Mouse (Mus musculus) hindbrain, embryonic 13.5 days (tissue): Measurements from ENCODE around the gene Gm20696. TPM values are rescaled to one million over a fixed set of nuclear protein-coding genes. Genes with fewer than 3 reads are reported as not detected.

Source experiments
- ATAC-seq: fragments of 200-750 bp; cut with Nextera tagmentation; 2 replicates; pipeline ENCODE4 v1.8.0; 2017; ENCODE audit warnings: moderate TSS enrichment; ENCODE audit not compliant: low FRiP score
- H3K27ac ChIP-seq: fragments of 300-500 bp; sonication (generic); 2 replicates; pipeline ENCODE4 v1.5.1; 2015; ENCODE audit warnings: inconsistent platforms, mild to moderate bottlenecking, moderate library complexity
- H3K27me3 ChIP-seq: fragments of 300-500 bp; sonication (generic); 2 replicates; pipeline ENCODE4 v1.6.1; 2015; ENCODE audit warnings: mild to moderate bottlenecking, inconsistent platforms
- H3K36me3 ChIP-seq: fragments of 300-500 bp; sonication (generic); 2 replicates; pipeline ENCODE4 v1.6.1; 2015; ENCODE audit warnings: mild to moderate bottlenecking, inconsistent platforms
- H3K4me1 ChIP-seq: fragments of 300-500 bp; sonication (generic); replicated peaks from 2 replicates; pipeline ENCODE4 v1.6.1; 2015; ENCODE audit warnings: inconsistent platforms
- H3K4me2 ChIP-seq: fragments of 300-500 bp; sonication (generic); 2 replicates; pipeline ENCODE4 v1.6.1; 2015; ENCODE audit warnings: inconsistent platforms, mild to moderate bottlenecking, moderate library complexity
- H3K4me3 ChIP-seq: fragments of 300-500 bp; sonication (generic); 2 replicates; pipeline ENCODE4 v1.5.1; 2015; ENCODE audit warnings: mild to moderate bottlenecking, inconsistent platforms
- H3K9ac ChIP-seq: fragments of 300-500 bp; sonication (generic); 2 replicates; pipeline ENCODE4 v1.6.1; 2015; ENCODE audit warnings: mild to moderate bottlenecking, inconsistent platforms
- H3K9me3 ChIP-seq: fragments of 300-500 bp; sonication (generic); 2 replicates; pipeline ENCODE4 v1.6.1; 2016; ENCODE audit warnings: inconsistent platforms
- WGBS: fragments of 180-500 bp; shearing (Covaris S2); methylation state at CpG from one replicate; pipeline ENCODE4 v1.1.7; 2015; 5-methylcytosine and 5-hydroxymethylcytosine counted together
- polyA plus RNA-seq: library from polyadenylated mRNA; unstranded; fragments of >200 nt; fragmentation: Nextera tagmentation; extraction: Ambion mirVana; gene quantifications from 2 replicates; pipeline ENCODE4 v1.2.1, GENCODE M21; 2015

Gene Gm20696
- polyA plus RNA-seq, 1 experiment from 2014 or later = 2.7 TPM

- Histone ChIP-seq H3K27me3 (no peaks in the 10 kb centered on the region), H3K27ac (peak overlapping the region; percentile 100), H3K9ac (peak overlapping the region; percentile 95), H3K36me3 (no peaks in the 10 kb centered on the region), H3K4me1 (peaks cover 30% of the 10 kb centered on the region), H3K9me3 (no peaks in the 10 kb centered on the region), H3K4me3 (peak overlapping the region; percentile 70), H3K4me2 (peak overlapping the region; percentile 99)
- under 1% methylated on average over 64 of the region's 64 CpGs for WGBS
- peak; percentile 52 for ATAC-seq
Observed at GRCm38 (mm10) chr6:99521641-99522358, 144.8 kb downstream of the Gm20696 start.

- Histone ChIP-seq H3K36me3 (no peaks in the 10 kb centered on the region), H3K4me1 (peaks cover 27% of the 10 kb centered on the region), H3K4me2 (peak overlapping the region; percentile 99), H3K9ac (peak overlapping the region; percentile 95), H3K4me3 (peak overlapping the region; percentile 70), H3K27ac (peak overlapping the region; percentile 100), H3K27me3 (no peaks in the 10 kb centered on the region), H3K9me3 (no peaks in the 10 kb centered on the region)
- ATAC-seq = peak; percentile 47
- 0% methylated on average over 45 of the region's 54 CpGs for WGBS
Observed at GRCm38 (mm10) chr6:99521038-99521640, 145.5 kb downstream of the Gm20696 start.

GRCm38 (mm10) chr6:99520676-99521037, 145.9 kb downstream of the Gm20696 start:
- peak overlapping the region; percentile 99 for H3K4me2 ChIP-seq
- H3K27me3 ChIP-seq = no peaks in the 10 kb centered on the region
- ATAC-seq = no peak
- WGBS = 1% methylated on average over 26 of the region's 27 CpGs
- no peaks in the 10 kb centered on the region for H3K36me3 ChIP-seq
- H3K27ac ChIP-seq = peak overlapping the region; percentile 100
- peaks cover 27% of the 10 kb centered on the region for H3K4me1 ChIP-seq
- H3K4me3 ChIP-seq = peak overlapping the region; percentile 70
- H3K9me3 ChIP-seq = no peaks in the 10 kb centered on the region
- H3K9ac ChIP-seq = peak overlapping the region; percentile 95

GRCm38 (mm10) chr6:99519806-99520675, 146.6 kb downstream of the Gm20696 start:
- peak overlapping the region; percentile 100 for H3K27ac ChIP-seq
- peak overlapping the region; percentile 70 for H3K4me3 ChIP-seq
- WGBS = 2% methylated on average over 37 of the region's 38 CpGs
- ATAC-seq = no peak
- no peaks in the 10 kb centered on the region for H3K27me3 ChIP-seq
- no peaks in the 10 kb centered on the region for H3K9me3 ChIP-seq
- no peaks in the 10 kb centered on the region for H3K36me3 ChIP-seq
- peak overlapping the region; percentile 99 for H3K4me2 ChIP-seq
- peaks cover 27% of the 10 kb centered on the region for H3K4me1 ChIP-seq
- peak overlapping the region; percentile 95 for H3K9ac ChIP-seq

GRCm38 (mm10) chr6:99519052-99519451, 147.5 kb downstream of the Gm20696 start:
- peak overlapping the region; percentile 99 for H3K4me2 ChIP-seq
- no peaks in the 10 kb centered on the region for H3K36me3 ChIP-seq
- no peak overlapping the region for H3K27ac ChIP-seq
- no peaks in the 10 kb centered on the region for H3K27me3 ChIP-seq
- H3K4me3 ChIP-seq = 0 out of 2 replicates have a peak overlapping the region, but pooled peaks have one; percentile 2
- H3K9me3 ChIP-seq = no peaks in the 10 kb centered on the region
- H3K9ac ChIP-seq = no peak overlapping the region
- ATAC-seq = no peak
- peaks cover 26% of the 10 kb centered on the region for H3K4me1 ChIP-seq
- WGBS = 20% methylated on average over 4 of the region's 4 CpGs

- no peak overlapping the region for H3K4me3 ChIP-seq
- no peak overlapping the region for H3K27ac ChIP-seq
Observed at GRCm38 (mm10) chr6:99515667-99516199, 150.9 kb downstream of the Gm20696 start.

GRCm38 (mm10) chr6:99511862-99512261, 154.7 kb downstream of the Gm20696 start:
- 0 out of 2 replicates have a peak, but pooled peaks cover 3% of the 10 kb centered on the region for H3K27me3 ChIP-seq
- H3K4me2 ChIP-seq = no peak overlapping the region
- no peaks in the 10 kb centered on the region for H3K9me3 ChIP-seq
- WGBS = 50% methylated on average over 6 of the region's 6 CpGs
- H3K27ac ChIP-seq = no peak overlapping the region
- ATAC-seq = no peak
- H3K4me3 ChIP-seq = no peak overlapping the region
- no peaks in the 10 kb centered on the region for H3K36me3 ChIP-seq
- H3K9ac ChIP-seq = no peak overlapping the region
- peaks cover 17% of the 10 kb centered on the region for H3K4me1 ChIP-seq

More at GRCm38 (mm10) chr6:99515667-99516199, 150.9 kb downstream of the Gm20696 start:
- Histone ChIP-seq H3K27me3 (0 out of 2 replicates have a peak, but pooled peaks cover 3% of the 10 kb centered on the region), H3K9me3 (no peaks in the 10 kb centered on the region), H3K36me3 (no peaks in the 10 kb centered on the region), H3K9ac (no peak overlapping the region), H3K4me2 (no peak overlapping the region), H3K4me1 (peaks cover 13% of the 10 kb centered on the region)
- ATAC-seq = no peak
- WGBS = 73% methylated on average over 7 of the region's 7 CpGs

GRCm38 (mm10) chr6:99509189-99509592, 157.4 kb downstream of the Gm20696 start:
- Histone ChIP-seq H3K4me2 (no peak overlapping the region), H3K4me3 (no peak overlapping the region), H3K4me1 (peaks cover 20% of the 10 kb centered on the region), H3K36me3 (no peaks in the 10 kb centered on the region), H3K27ac (no peak overlapping the region), H3K9ac (no peak overlapping the region), H3K9me3 (no peaks in the 10 kb centered on the region), H3K27me3 (0 out of 2 replicates have a peak, but pooled peaks cover 3% of the 10 kb centered on the region)
- no peak; the same call in 1 of the 2 replicates for ATAC-seq
- 78% methylated on average over 9 of the region's 9 CpGs for WGBS

GRCm38 (mm10) chr6:99506816-99507215, 159.8 kb downstream of the Gm20696 start:
- Histone ChIP-seq H3K27me3 (no peaks in the 10 kb centered on the region), H3K27ac (no peak overlapping the region), H3K4me3 (no peak overlapping the region), H3K36me3 (no peaks in the 10 kb centered on the region), H3K9me3 (no peaks in the 10 kb centered on the region), H3K4me2 (no peak overlapping the region), H3K4me1 (peaks cover 20% of the 10 kb centered on the region), H3K9ac (no peak overlapping the region)
- WGBS = 91% methylated on average over 6 of the region's 6 CpGs
- ATAC-seq = no peak

- Histone ChIP-seq H3K4me2 (no peak overlapping the region), H3K27ac (no peak overlapping the region), H3K9ac (no peak overlapping the region), H3K4me1 (0 out of 2 replicates have a peak, but pooled peaks cover 5% of the 10 kb centered on the region), H3K36me3 (no peaks in the 10 kb centered on the region), H3K27me3 (no peaks in the 10 kb centered on the region), H3K4me3 (no peak overlapping the region), H3K9me3 (no peaks in the 10 kb centered on the region)
- ATAC-seq = no peak
- 92% methylated on average over 1 of the region's 1 CpGs for WGBS
Observed at GRCm38 (mm10) chr6:99503741-99504140, 162.9 kb downstream of the Gm20696 start.

GRCm38 (mm10) chr6:99502727-99503126, 163.9 kb downstream of the Gm20696 start:
- H3K9me3 ChIP-seq = no peaks in the 10 kb centered on the region
- H3K27ac ChIP-seq = no peak overlapping the region
- 0 out of 2 replicates have a peak, but pooled peaks cover 3% of the 10 kb centered on the region for H3K4me1 ChIP-seq
- no peaks in the 10 kb centered on the region for H3K36me3 ChIP-seq
- H3K4me2 ChIP-seq = no peak overlapping the region
- H3K27me3 ChIP-seq = no peaks in the 10 kb centered on the region
- peak; percentile 49; the same call in 1 of the 2 replicates for ATAC-seq
- no peak overlapping the region for H3K4me3 ChIP-seq
- WGBS = 93% methylated on average over 2 of the region's 2 CpGs
- no peak overlapping the region for H3K9ac ChIP-seq

GRCm38 (mm10) chr6:99502314-99502713, 164.3 kb downstream of the Gm20696 start:
- Histone ChIP-seq H3K9me3 (no peaks in the 10 kb centered on the region), H3K36me3 (no peaks in the 10 kb centered on the region), H3K4me1 (0 out of 2 replicates have a peak, but pooled peaks cover 3% of the 10 kb centered on the region), H3K27me3 (no peaks in the 10 kb centered on the region), H3K4me2 (no peak overlapping the region), H3K9ac (no peak overlapping the region), H3K27ac (no peak overlapping the region), H3K4me3 (no peak overlapping the region)
- WGBS = 91% methylated on average over 6 of the region's 6 CpGs
- no peak for ATAC-seq
